In genomic region chr16:10411764-10412746, GRCm38 (mm10) we compare ENCODE assay signal across 8 mouse cellular contexts. TPM values are rescaled to one million over a fixed set of nuclear protein-coding genes. Genes with fewer than 3 reads are reported as not detected.
A peak's percentile ranks its signal among the peaks of the same experiment; 100 is the strongest.
DNase-seq lines count a peak whose midpoint lies in the region; ATAC-seq lines count a peak whose summit lies in the region.

Nubp1 (plus strand) TSS chr16:10411948.

- ATAC-seq in forebrain, embryonic 11.5 days (replicated peaks; ENCODE audit: low FRiP score), result peak; percentile 97
- ATAC-seq in heart, embryonic 16.5 days (replicated peaks; ENCODE audit: extremely low read depth, insufficient read depth, low FRiP score), result peak; percentile 97
- peak; percentile 97 for ATAC-seq in liver, embryonic 15.5 days (ENCODE audit: insufficient read depth)
- ATAC-seq in neural tube, embryonic 12.5 days (ENCODE audit: low FRiP score, low read depth), result peak; percentile 97

- H3K4me1 ChIP-seq in forebrain, embryonic 11.5 days (replicated peaks; ENCODE audit: control insufficient read depth, insufficient read depth, low read length), result peaks cover 6% of the 10 kb centered on the region; the same call in 1 of the 2 replicates
- peaks cover 10% of the 10 kb centered on the region for H3K4me1 ChIP-seq in heart, embryonic 16.5 days (ENCODE audit: control insufficient read depth, insufficient read depth, low read length)
- peaks cover 20% of the 10 kb centered on the region for H3K4me1 ChIP-seq in liver, embryonic 15.5 days (replicated peaks)
- peaks cover 7% of the 10 kb centered on the region; the same call in 1 of the 2 replicates for H3K4me1 ChIP-seq in neural tube, embryonic 12.5 days

- H3K27ac ChIP-seq in forebrain, embryonic 11.5 days (ENCODE audit: low read depth, low read length), result peak within 1 kb of the TSS; percentile 90
- H3K27ac ChIP-seq in heart, embryonic 16.5 days (ENCODE audit: low read length), result peak within 1 kb of the TSS; percentile 87
- H3K27ac ChIP-seq in liver, embryonic 15.5 days (replicated peaks), result peak within 1 kb of the TSS; percentile 95
- peak within 1 kb of the TSS; percentile 83 for H3K27ac ChIP-seq in neural tube, embryonic 12.5 days

- H3K9ac ChIP-seq in forebrain, embryonic 11.5 days (ENCODE audit: low read length), result peak within 1 kb of the TSS; percentile 87
- peak within 1 kb of the TSS; percentile 82 for H3K9ac ChIP-seq in heart, embryonic 16.5 days (ENCODE audit: low read length)
- peak within 1 kb of the TSS; percentile 78 for H3K9ac ChIP-seq in liver, embryonic 15.5 days
- peak within 1 kb of the TSS; percentile 75 for H3K9ac ChIP-seq in neural tube, embryonic 12.5 days

- peak; percentile 80 to 82 for DNase-seq in CD8-positive naive resting alpha-beta T cell, adult 2 months (ENCODE audit: low read depth in 2 of 2, low spot score in 2 of 2)
- DNase-seq in c-Kit-positive CD71-negative TER-119-negative erythroid progenitor cells, embryonic 14.5 days (ENCODE audit: low read depth), result peak; percentile 83
- peak; percentile 98 for DNase-seq in forebrain, embryonic 11.5 days (ENCODE audit: low spot score)
- DNase-seq in kidney, postnatal 36 days, result peak; percentile 96 to 97
- DNase-seq in telencephalon, adult 2 months (ENCODE audit: low read depth, low spot score), result peak; percentile 90

- peak within 1 kb of the TSS; percentile 65 for H3K4me2 ChIP-seq in forebrain, embryonic 11.5 days (ENCODE audit: low read depth, low read length, severe bottlenecking)
- peak within 1 kb of the TSS; percentile 86 for H3K4me2 ChIP-seq in heart, embryonic 16.5 days (ENCODE audit: low read depth, low read length)
- H3K4me2 ChIP-seq in liver, embryonic 15.5 days, result peak within 1 kb of the TSS; percentile 81
- peak within 1 kb of the TSS; percentile 76 for H3K4me2 ChIP-seq in neural tube, embryonic 12.5 days (replicated peaks)

- H3K9me3 ChIP-seq in forebrain, embryonic 11.5 days (ENCODE audit: control insufficient read depth, low read length), result no peaks in the 10 kb centered on the region
- H3K9me3 ChIP-seq in heart, embryonic 16.5 days (replicated peaks; ENCODE audit: control insufficient read depth, low read length), result no peaks in the 10 kb centered on the region
- no peaks in the 10 kb centered on the region for H3K9me3 ChIP-seq in liver, embryonic 15.5 days (replicated peaks)
- no peaks in the 10 kb centered on the region for H3K9me3 ChIP-seq in neural tube, embryonic 12.5 days

- H3K4me3 ChIP-seq in forebrain, embryonic 11.5 days (ENCODE audit: low read depth, low read length), result peak within 1 kb of the TSS; percentile 69
- peak within 1 kb of the TSS; percentile 76 for H3K4me3 ChIP-seq in heart, embryonic 16.5 days (ENCODE audit: low read length)
- H3K4me3 ChIP-seq in liver, embryonic 15.5 days (replicated peaks), result peak within 1 kb of the TSS; percentile 91
- peak within 1 kb of the TSS; percentile 72 for H3K4me3 ChIP-seq in neural tube, embryonic 12.5 days

- 3% methylated on average over 56 of the region's 56 CpGs for WGBS in forebrain, embryonic 11.5 days
- WGBS in heart, embryonic 16.5 days, result 3% methylated on average over 56 of the region's 56 CpGs
- WGBS in liver, embryonic 15.5 days (ENCODE audit: insufficient replicate concordance), result 2% methylated on average over 56 of the region's 56 CpGs
- 3% methylated on average over 56 of the region's 56 CpGs for WGBS in neural tube, embryonic 12.5 days

- peaks cover 5% of the 10 kb centered on the region; the same call in 1 of the 2 replicates for H3K36me3 ChIP-seq in forebrain, embryonic 11.5 days (ENCODE audit: control insufficient read depth, insufficient read depth, low read length)
- peaks cover 21% of the 10 kb centered on the region for H3K36me3 ChIP-seq in heart, embryonic 16.5 days (ENCODE audit: control insufficient read depth, insufficient read depth)
- H3K36me3 ChIP-seq in liver, embryonic 15.5 days (replicated peaks), result peaks cover 37% of the 10 kb centered on the region
- peaks cover 32% of the 10 kb centered on the region for H3K36me3 ChIP-seq in neural tube, embryonic 12.5 days

- no peaks in the 10 kb centered on the region for H3K27me3 ChIP-seq in forebrain, embryonic 11.5 days (ENCODE audit: control insufficient read depth, insufficient read depth, low read length)
- no peaks in the 10 kb centered on the region; the same call in 1 of the 2 replicates for H3K27me3 ChIP-seq in heart, embryonic 16.5 days (ENCODE audit: control insufficient read depth, insufficient read depth, low read length)
- peaks cover 9% of the 10 kb centered on the region for H3K27me3 ChIP-seq in liver, embryonic 15.5 days
- H3K27me3 ChIP-seq in neural tube, embryonic 12.5 days (replicated peaks), result no peaks in the 10 kb centered on the region

RNA-seq across cellular contexts. Expression of gene Nubp1, which starts in this region (rescaled TPM):
- 69.1 and 71.3 TPM in 2 replicates for polyA plus RNA-seq in forebrain, embryonic 11.5 days (2014; fragmentation: Nextera tagmentation; extraction: Ambion mirVana)
- polyA plus RNA-seq in heart, embryonic 16.5 days (2015; fragmentation: Nextera tagmentation; extraction: Ambion mirVana), result 37.5 and 42.9 TPM in 2 replicates
- polyA plus RNA-seq in liver, embryonic 15.5 days (2015; fragmentation: Nextera tagmentation; extraction: Ambion mirVana), result 27.6 and 31.5 TPM in 2 replicates
- polyA plus RNA-seq in neural tube, embryonic 12.5 days (2016; fragmentation: Nextera tagmentation; extraction: Ambion mirVana), result 54.3 and 55.5 TPM in 2 replicates

Comparison
In these comparisons a context has a peak if more than half of its experiments do, and no peak if none do; other contexts are left out.
1. Peak in every context shown above with its lines: DNase-seq, ATAC-seq, H3K4me3 ChIP-seq and H3K27ac ChIP-seq.